Mouse (Mus musculus): Measurements from ENCODE around the gene Son. TPM values are rescaled to one million over a fixed set of nuclear protein-coding genes. Genes with fewer than 3 reads are reported as not detected.
"Not testable (repeated sequence)": the region's sequence is repeated elsewhere in the genome, so short reads cannot be mapped to it uniquely, and the experiment has no call there.

The Son gene
- polyA plus RNA-seq, 2 experiments, result 42.9 to 64.2 TPM

- no peaks in the 10 kb centered on the region for H3K27me3 ChIP-seq (ENCODE audit: control insufficient read depth, insufficient read depth, low read length)
- DNase-seq (ENCODE audit: low read depth in 3 of 3, low spot score in 3 of 3), result no peak
- ATAC-seq (ENCODE audit: insufficient read depth), result no peak
- peak overlapping the region in 1 of 2 experiments; percentile 20; a peak in 1 of 4 replicates for H3K4me3 ChIP-seq (ENCODE audit: insufficient read depth in 1 of 2, low read depth in 2 of 2, low read length in 2 of 2)
- peak overlapping the region; percentile 23; the same call in 1 of the 2 replicates for H3K9ac ChIP-seq (replicated peaks)
- peak overlapping the region; percentile 99 for H3K4me2 ChIP-seq (ENCODE audit: low read depth)
- no peaks in the 10 kb centered on the region for H3K9me3 ChIP-seq (ENCODE audit: control insufficient read depth, low read length)
- H3K36me3 ChIP-seq (replicated peaks; ENCODE audit: control insufficient read depth, insufficient read depth, low read depth), result peaks cover 27% of the 10 kb centered on the region
- peaks cover 10 to 11% of the 10 kb centered on the region in 2 experiments for H3K4me1 ChIP-seq (replicated peaks; ENCODE audit: control insufficient read depth in 2 of 2, insufficient read depth in 2 of 2, low read length in 1 of 2)
- H3K27ac ChIP-seq, result no peak overlapping the region
- TF ChIP-seq EP300 (IDR thresholded peaks at IDR 0.05; ENCODE audit: low read depth), result no peak
- no peak for TF ChIP-seq CTCF (IDR thresholded peaks at IDR 0.05; ENCODE audit: low read depth)
- WGBS (ENCODE audit: insufficient replicate concordance), result 42% methylated on average over 2 of the region's 2 CpGs
Observed at GRCm38 (mm10) chr16:91644901-91645300, 2.4 kb upstream of the Son start.

DNA sequence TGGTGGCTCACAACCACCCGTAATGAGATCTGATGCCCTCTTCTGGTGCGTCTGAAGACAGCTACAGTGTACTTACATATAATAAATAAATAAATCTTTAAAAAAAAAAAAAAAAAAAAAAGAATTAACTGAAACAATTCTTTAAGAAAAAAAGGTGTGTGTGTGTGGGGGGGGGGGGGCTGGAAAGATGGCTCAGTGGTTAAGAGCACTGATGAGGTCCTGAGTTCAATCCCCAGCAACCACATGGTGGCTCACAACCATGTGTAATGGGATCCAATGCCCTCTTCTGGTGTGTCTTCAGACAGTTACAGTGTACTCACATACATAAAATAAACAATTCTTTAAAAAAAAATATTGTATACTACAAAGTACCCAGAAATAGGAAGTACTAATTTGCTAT lies 1.9 kb upstream of the Son start:
- not testable (repeated sequence) for H3K27me3 ChIP-seq (ENCODE audit: control insufficient read depth, insufficient read depth, low read length); H3K9ac ChIP-seq (replicated peaks); H3K9me3 ChIP-seq (ENCODE audit: control insufficient read depth, low read length); ATAC-seq (ENCODE audit: insufficient read depth); DNase-seq (ENCODE audit: low read depth in 3 of 3, low spot score in 3 of 3); H3K27ac ChIP-seq
- peaks cover 10 to 13% of the 10 kb centered on the region in 2 experiments for H3K4me1 ChIP-seq (replicated peaks; ENCODE audit: control insufficient read depth in 2 of 2, insufficient read depth in 2 of 2, low read length in 1 of 2)
- H3K36me3 ChIP-seq (replicated peaks; ENCODE audit: control insufficient read depth, insufficient read depth, low read depth), result peaks cover 22% of the 10 kb centered on the region
- peak overlapping the region in 1 of 2 experiments; percentile 88; a peak in 2 of 4 replicates for H3K4me3 ChIP-seq (ENCODE audit: insufficient read depth in 1 of 2, low read depth in 2 of 2, low read length in 2 of 2)
- H3K4me2 ChIP-seq (ENCODE audit: low read depth), result peak overlapping the region; percentile 99
- no CpG with 5 or more reads among the region's 2 CpGs for WGBS (ENCODE audit: insufficient replicate concordance)

- peaks cover 20% of the 10 kb centered on the region for H3K36me3 ChIP-seq (replicated peaks; ENCODE audit: control insufficient read depth, insufficient read depth, low read depth)
- peak overlapping the region; percentile 81 to 88 for H3K4me3 ChIP-seq (ENCODE audit: insufficient read depth in 1 of 2, low read depth in 2 of 2, low read length in 2 of 2)
- H3K4me2 ChIP-seq (ENCODE audit: low read depth), result peak overlapping the region; percentile 99
- peak; percentile 35; the same call in 1 of the 2 replicates for TF ChIP-seq CTCF (IDR thresholded peaks at IDR 0.05; ENCODE audit: low read depth)
- no peak for TF ChIP-seq EP300 (IDR thresholded peaks at IDR 0.05; ENCODE audit: low read depth)
- no peaks in the 10 kb centered on the region for H3K27me3 ChIP-seq (ENCODE audit: control insufficient read depth, insufficient read depth, low read length)
- ATAC-seq (ENCODE audit: insufficient read depth), result no peak
- H3K27ac ChIP-seq, result peak overlapping the region; percentile 67
- H3K9me3 ChIP-seq (ENCODE audit: control insufficient read depth, low read length), result no peaks in the 10 kb centered on the region
- 0% methylated on average over 11 of the region's 11 CpGs for WGBS (ENCODE audit: insufficient replicate concordance)
- H3K4me1 ChIP-seq (replicated peaks; ENCODE audit: control insufficient read depth in 2 of 2, insufficient read depth in 2 of 2, low read length in 1 of 2), result peaks cover 10 to 13% of the 10 kb centered on the region in 2 experiments
- H3K9ac ChIP-seq (replicated peaks), result peak overlapping the region; percentile 80
- DNase-seq (ENCODE audit: low read depth in 3 of 3, low spot score in 3 of 3), result peak; percentile 51 to 65 (median 56)
Observed at GRCm38 (mm10) chr16:91645995-91646602, 1.2 kb upstream of the Son start.

DNA sequence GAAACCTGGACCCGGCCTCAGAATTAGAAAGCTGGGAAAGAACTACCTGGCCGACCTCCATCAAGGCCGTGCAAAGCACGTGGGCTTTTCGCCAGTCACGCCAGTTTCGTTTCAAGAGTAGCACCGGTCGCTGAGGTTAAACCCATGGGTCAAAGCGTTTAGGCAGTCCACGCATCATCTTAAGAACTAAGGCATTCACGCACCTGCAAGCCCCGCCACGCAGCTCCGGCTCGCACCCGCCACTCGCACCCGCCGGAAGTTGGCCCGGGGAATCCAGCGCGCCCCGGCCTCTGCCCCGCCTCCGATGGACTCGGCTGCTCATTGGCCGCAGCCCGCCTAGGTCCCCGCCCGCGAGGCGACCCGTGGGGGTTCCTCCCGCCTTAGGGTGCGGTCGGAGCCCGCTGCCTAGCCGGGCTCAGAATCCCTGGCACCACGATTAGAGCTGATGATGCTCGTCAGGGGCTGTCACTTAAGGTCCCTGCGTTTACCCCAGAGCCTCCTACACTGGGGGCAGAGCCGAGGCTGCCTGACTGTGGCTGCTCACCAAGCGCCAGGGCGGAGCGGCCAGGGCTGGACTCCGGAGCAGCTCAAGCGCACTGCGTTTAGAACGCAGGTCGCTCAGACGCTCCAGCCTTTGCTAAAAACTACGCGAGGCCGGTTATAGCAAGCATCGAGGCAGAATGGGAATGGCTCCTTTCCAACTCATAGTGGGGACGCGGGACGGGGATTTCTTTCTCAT lies 456 bp upstream of the Son start, which contains the start of gene Gart:
Gene Gart (minus strand): TSS at position 272 of the 739 bp plus-strand sequence.
- Histone ChIP-seq H3K27me3 (ENCODE audit: control insufficient read depth, insufficient read depth, low read length) (no peaks in the 10 kb centered on the region), H3K36me3 (replicated peaks; ENCODE audit: control insufficient read depth, insufficient read depth, low read depth) (peaks cover 15% of the 10 kb centered on the region), H3K4me2 (ENCODE audit: low read depth) (peak within 1 kb of the TSS; percentile 99), H3K4me3 (ENCODE audit: insufficient read depth in 1 of 2, low read depth in 2 of 2, low read length in 2 of 2) (peak within 1 kb of the TSS; percentile 85 to 88), H3K27ac (peak within 1 kb of the TSS; percentile 97), H3K4me1 (replicated peaks; ENCODE audit: control insufficient read depth in 2 of 2, insufficient read depth in 2 of 2, low read length in 1 of 2) (peaks cover 10 to 13% of the 10 kb centered on the region in 2 experiments), H3K9ac (replicated peaks) (peak within 1 kb of the TSS; percentile 95), H3K9me3 (ENCODE audit: control insufficient read depth, low read length) (no peaks in the 10 kb centered on the region)
- peak; percentile 86 to 89 (median 87) for DNase-seq (ENCODE audit: low read depth in 3 of 3, low spot score in 3 of 3)
- TF ChIP-seq EP300 (IDR thresholded peaks at IDR 0.05; ENCODE audit: low read depth) (no peak), CTCF (IDR thresholded peaks at IDR 0.05; ENCODE audit: low read depth) (0 out of 2 replicates have a peak, but pooled peaks have one; percentile 2)
- ATAC-seq (ENCODE audit: insufficient read depth), result peak; percentile 81
- WGBS (ENCODE audit: insufficient replicate concordance), result under 1% methylated on average over 59 of the region's 59 CpGs

DNA sequence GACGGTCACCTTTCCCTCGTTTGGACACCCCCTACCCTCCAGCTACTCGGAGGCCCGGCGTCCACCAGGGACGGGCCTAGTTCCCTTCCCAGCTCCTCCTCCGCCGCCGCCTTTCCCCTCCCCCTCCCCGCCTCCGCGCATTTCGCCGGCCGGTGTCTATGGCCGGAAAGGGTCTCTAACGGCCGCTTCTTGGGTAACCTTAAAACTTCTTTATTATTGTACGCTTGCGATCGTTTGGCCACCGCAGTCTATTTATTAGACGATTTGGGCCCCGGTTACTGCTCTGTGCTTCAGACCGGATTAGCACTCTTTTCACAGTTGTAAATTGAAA lies 879 bp downstream of the Son start:
- Histone ChIP-seq H3K4me1 (replicated peaks; ENCODE audit: control insufficient read depth in 2 of 2, insufficient read depth in 2 of 2, low read length in 1 of 2) (peaks cover 10 to 13% of the 10 kb centered on the region in 2 experiments), H3K4me2 (ENCODE audit: low read depth) (peak overlapping the region; percentile 91), H3K4me3 (ENCODE audit: insufficient read depth in 1 of 2, low read depth in 2 of 2, low read length in 2 of 2) (peak overlapping the region; percentile 85 to 88), H3K36me3 (replicated peaks; ENCODE audit: control insufficient read depth, insufficient read depth, low read depth) (peaks cover 17% of the 10 kb centered on the region), H3K27me3 (ENCODE audit: control insufficient read depth, insufficient read depth, low read length) (no peaks in the 10 kb centered on the region), H3K9ac (replicated peaks) (peak overlapping the region; percentile 95), H3K27ac (peak overlapping the region; percentile 90), H3K9me3 (ENCODE audit: control insufficient read depth, low read length) (no peaks in the 10 kb centered on the region)
- DNase-seq (ENCODE audit: low read depth in 3 of 3, low spot score in 3 of 3), result peak; percentile 57 to 59 (median 57)
- peak; percentile 70 for ATAC-seq (ENCODE audit: insufficient read depth)
- no peak for TF ChIP-seq CTCF (IDR thresholded peaks at IDR 0.05; ENCODE audit: low read depth)
- no peak for TF ChIP-seq EP300 (IDR thresholded peaks at IDR 0.05; ENCODE audit: low read depth)
- WGBS (ENCODE audit: insufficient replicate concordance), result under 1% methylated on average over 24 of the region's 25 CpGs

Data from liver, embryonic 14.5 days (tissue).